In the genomic region with DNA sequence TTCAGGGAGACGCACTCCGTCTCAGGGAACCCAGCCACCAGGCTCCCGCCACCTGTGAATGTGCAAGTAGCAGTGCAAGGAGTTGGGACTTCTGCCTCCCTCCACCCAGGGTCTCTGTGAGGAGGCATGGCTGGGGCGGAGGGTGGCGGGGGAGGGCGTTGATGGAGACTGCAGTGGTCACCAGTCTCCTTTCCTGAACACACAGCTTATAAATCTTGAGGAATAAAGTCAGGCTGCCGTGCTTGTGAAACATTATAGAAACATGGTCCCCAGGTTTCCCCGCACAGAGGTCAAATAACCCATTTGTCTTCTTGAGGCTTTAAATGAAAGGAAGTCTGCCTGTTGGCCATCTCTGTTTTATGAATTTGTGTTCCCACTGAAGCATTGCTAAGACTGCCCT, we compare ENCODE assay signal across 10 mouse cellular contexts.
DNase-seq lines count a peak whose midpoint lies in the region; ATAC-seq and TF ChIP-seq lines count a peak whose summit lies in the region.
"Had no signal": no experiment of that assay in that cellular context is flagged by ENCODE, and none has a peak within 500 bp of the region (broad histone marks: within the 10 kb centered on the region; RNA-seq: fewer than 3 reads in every experiment).

No protein-coding gene starts in this region.

- 0 out of 2 replicates have a peak, but pooled peaks cover 4% of the 10 kb centered on the region for H3K36me3 ChIP-seq in heart, embryonic 16.5 days (ENCODE audit: control insufficient read depth, insufficient read depth)
- peaks cover 7% of the 10 kb centered on the region; the same call in 1 of the 2 replicates for H3K36me3 ChIP-seq in embryonic facial prominence, embryonic 14.5 days (ENCODE audit: control insufficient read depth, insufficient read depth, low read length)
- no peaks in the 10 kb centered on the region for H3K36me3 ChIP-seq in limb, embryonic 15.5 days

- H3K27me3 ChIP-seq in heart, embryonic 16.5 days (ENCODE audit: control insufficient read depth, insufficient read depth, low read length): no peaks in the 10 kb centered on the region
- H3K27me3 ChIP-seq in embryonic facial prominence, embryonic 14.5 days (replicated peaks; ENCODE audit: control insufficient read depth, insufficient read depth, low read length): no peaks in the 10 kb centered on the region
- no peaks in the 10 kb centered on the region for H3K27me3 ChIP-seq in limb, embryonic 15.5 days

- intact Hi-C loops in heart, postnatal 36 days (cut with DNase I): no loop called here

- peaks cover 36% of the 10 kb centered on the region for H3K4me1 ChIP-seq in heart, embryonic 16.5 days (ENCODE audit: control insufficient read depth, insufficient read depth, low read length)
- H3K4me1 ChIP-seq in embryonic facial prominence, embryonic 14.5 days (ENCODE audit: control insufficient read depth, insufficient read depth, low read length): peaks cover 48% of the 10 kb centered on the region
- peaks cover 56% of the 10 kb centered on the region for H3K4me1 ChIP-seq in limb, embryonic 15.5 days

- no peak overlapping the region for H3K4me2 ChIP-seq in heart, embryonic 16.5 days (ENCODE audit: low read depth, low read length)
- 0 out of 2 replicates have a peak overlapping the region, but pooled peaks have one; percentile 14 for H3K4me2 ChIP-seq in embryonic facial prominence, embryonic 14.5 days (ENCODE audit: low read depth, low read length)
- no peak overlapping the region for H3K4me2 ChIP-seq in limb, embryonic 15.5 days

- TF ChIP-seq CTCF in brain, embryonic 14.5 days (IDR thresholded peaks at IDR 0.05; ENCODE audit: borderline replicate concordance, extremely low read depth, insufficient read depth, insufficient read length): no peak

- H3K27ac ChIP-seq in heart, embryonic 16.5 days (ENCODE audit: low read length): no peak overlapping the region
- H3K27ac ChIP-seq in embryonic facial prominence, embryonic 14.5 days (replicated peaks; ENCODE audit: low read depth, low read length): peak overlapping the region; percentile 17; the same call in 1 of the 2 replicates
- 0 out of 2 replicates have a peak overlapping the region, but pooled peaks have one; percentile 35 for H3K27ac ChIP-seq in limb, embryonic 15.5 days

- H3K4me3 ChIP-seq in heart, embryonic 16.5 days (ENCODE audit: low read length): no peak overlapping the region
- no peak overlapping the region for H3K4me3 ChIP-seq in embryonic facial prominence, embryonic 14.5 days (ENCODE audit: low read depth, low read length)
- H3K4me3 ChIP-seq in limb, embryonic 15.5 days: no peak overlapping the region

- no peak for ATAC-seq in heart, embryonic 16.5 days (replicated peaks; ENCODE audit: extremely low read depth, insufficient read depth, low FRiP score)
- ATAC-seq in embryonic facial prominence, embryonic 14.5 days (ENCODE audit: low read depth): no peak
- ATAC-seq in limb, embryonic 15.5 days (ENCODE audit: insufficient number of reproducible peaks, low FRiP score, low TSS enrichment, low read depth): no peak

- no peak for DNase-seq in heart, postnatal 36 days
- DNase-seq in brain, embryonic 14.5 days (ENCODE audit: low read depth): peak; percentile 13
- DNase-seq in embryonic facial prominence, embryonic 14.5 days (ENCODE audit: low spot score): no peak
- no peak for DNase-seq in layer of hippocampus, adult 9-10 months (ENCODE audit: low spot score)
- no peak for DNase-seq in spleen, adult 18-20 months
- no peak for DNase-seq in cerebellum, adult 9-10 months
- DNase-seq: lung, postnatal 10 days; thymus, adult 2 months had no signal

- WGBS in heart, embryonic 16.5 days: 72% methylated on average over 8 of the region's 8 CpGs
- WGBS in embryonic facial prominence, embryonic 14.5 days: 62% methylated on average over 8 of the region's 8 CpGs
- 42% methylated on average over 8 of the region's 8 CpGs for WGBS in limb, embryonic 15.5 days

- TF ChIP-seq POLR2A in brain, embryonic 14.5 days (IDR thresholded peaks at IDR 0.05; ENCODE audit: borderline replicate concordance, extremely low read depth, insufficient read depth, insufficient read length, poor library complexity, severe bottlenecking): no peak

- H3K9ac ChIP-seq in heart, embryonic 16.5 days (ENCODE audit: low read length): 0 out of 2 replicates have a peak overlapping the region, but pooled peaks have one; percentile 7
- no peak overlapping the region for H3K9ac ChIP-seq in embryonic facial prominence, embryonic 14.5 days (ENCODE audit: low read depth, low read length)
- no peak overlapping the region for H3K9ac ChIP-seq in limb, embryonic 15.5 days

- no peaks in the 10 kb centered on the region for H3K9me3 ChIP-seq in heart, embryonic 16.5 days (replicated peaks; ENCODE audit: control insufficient read depth, low read length)
- no peaks in the 10 kb centered on the region for H3K9me3 ChIP-seq in embryonic facial prominence, embryonic 14.5 days (ENCODE audit: control insufficient read depth, low read length)
- H3K9me3 ChIP-seq in limb, embryonic 15.5 days: no peaks in the 10 kb centered on the region
